Mouse (Mus musculus) megakaryocyte progenitor cell, adult 5-6 weeks (primary cell): Measurements from ENCODE around the gene Lrrn2. TPM values are rescaled to one million over a fixed set of nuclear protein-coding genes. Genes with fewer than 3 reads are reported as not detected.

ENCODE experiments used
- ATAC-seq: replicated peaks from 2 replicates; pipeline ENCODE4 v1.8.0; 2016; ENCODE audit warnings: mild to moderate bottlenecking, moderate TSS enrichment, inconsistent platforms; ENCODE audit not compliant: poor library complexity
- total RNA-seq, 2 experiments: library from RNA; stranded (forward) in 1 of 2; stranded (reverse) in 1 of 2; fragments of 157-497, 149-512 nt in 1 of 2; fragments of 200-1000 nt in 1 of 2; gene quantifications; 2 replicates each; pipeline versions ENCODE4 v1.2.3 to v1.2.4; 2015 to 2017

Lrrn2 gene
- total RNA-seq, 2 experiments from 2014 or later, result not detected

DNA sequence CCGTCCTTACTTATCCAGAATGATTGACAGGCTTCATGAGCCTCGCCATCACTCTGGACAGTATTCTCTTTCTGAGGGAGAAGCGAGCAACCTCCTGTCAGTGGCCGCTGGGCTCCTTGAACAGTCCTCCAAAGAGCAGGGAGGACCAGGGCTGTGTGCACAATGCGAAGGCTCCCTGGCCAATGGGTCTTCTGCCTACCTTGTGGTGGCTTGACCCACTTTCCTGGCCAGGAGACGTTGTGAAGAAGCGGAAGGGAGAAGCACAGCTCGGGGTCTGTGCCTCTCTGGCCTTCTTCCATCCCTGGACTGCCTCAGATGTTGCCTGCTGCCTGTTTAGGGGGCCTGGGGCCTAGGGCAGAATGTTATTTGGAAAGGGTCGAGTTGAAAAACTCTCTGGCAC is 1.8 kb downstream of the Lrrn2 start:
- ATAC-seq, result no peak

GRCm38 (mm10) chr1:132885701-132886100 is 5.6 kb downstream of the Lrrn2 start:
- no peak for ATAC-seq

DNA sequence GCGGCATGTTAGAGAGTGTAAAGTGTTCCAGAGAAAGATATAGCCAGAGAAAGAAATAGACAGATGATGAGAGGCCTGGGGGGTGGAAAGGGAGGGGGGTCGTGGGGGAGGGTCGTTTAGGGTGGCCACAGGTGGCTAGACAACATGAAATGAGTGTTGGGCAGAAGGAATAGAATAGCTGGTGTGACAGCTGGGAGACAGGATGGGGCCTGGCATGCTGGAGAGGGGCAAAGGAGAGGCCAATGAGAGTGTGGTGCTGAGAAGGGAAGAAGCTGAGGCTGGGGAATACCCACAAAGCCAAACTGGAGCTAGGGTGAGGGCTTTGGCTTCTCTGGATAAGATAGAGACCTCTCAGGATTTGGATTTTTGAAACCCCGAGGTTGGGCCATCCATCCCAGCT is 6.6 kb downstream of the Lrrn2 start:
- no peak for ATAC-seq

GRCm38 (mm10) chr1:132888811-132889210 is 8.7 kb downstream of the Lrrn2 start:
- no peak for ATAC-seq

- no peak for ATAC-seq
Measured at GRCm38 (mm10) chr1:132890161-132890794, 10.2 kb downstream of the Lrrn2 start.

DNA sequence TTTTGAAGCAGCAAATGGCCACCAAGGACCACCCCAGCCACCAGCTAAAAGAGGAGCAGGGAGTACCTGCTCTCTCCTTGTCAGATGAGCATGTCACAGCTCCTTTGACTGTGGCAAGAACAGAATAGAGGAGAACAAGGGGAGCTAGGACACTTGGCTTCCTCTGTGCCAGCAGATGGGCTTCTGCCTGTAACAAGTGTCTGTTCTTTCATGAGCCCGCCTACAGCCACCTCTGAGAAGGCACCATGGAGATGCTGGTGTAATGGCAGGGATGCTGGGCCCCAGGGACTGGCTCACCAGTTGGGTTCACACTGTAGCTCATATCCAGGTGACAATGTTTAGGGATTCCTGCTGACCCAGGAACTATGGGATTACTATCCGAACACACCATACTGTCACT is 12.0 kb downstream of the Lrrn2 start:
- no peak for ATAC-seq

DNA sequence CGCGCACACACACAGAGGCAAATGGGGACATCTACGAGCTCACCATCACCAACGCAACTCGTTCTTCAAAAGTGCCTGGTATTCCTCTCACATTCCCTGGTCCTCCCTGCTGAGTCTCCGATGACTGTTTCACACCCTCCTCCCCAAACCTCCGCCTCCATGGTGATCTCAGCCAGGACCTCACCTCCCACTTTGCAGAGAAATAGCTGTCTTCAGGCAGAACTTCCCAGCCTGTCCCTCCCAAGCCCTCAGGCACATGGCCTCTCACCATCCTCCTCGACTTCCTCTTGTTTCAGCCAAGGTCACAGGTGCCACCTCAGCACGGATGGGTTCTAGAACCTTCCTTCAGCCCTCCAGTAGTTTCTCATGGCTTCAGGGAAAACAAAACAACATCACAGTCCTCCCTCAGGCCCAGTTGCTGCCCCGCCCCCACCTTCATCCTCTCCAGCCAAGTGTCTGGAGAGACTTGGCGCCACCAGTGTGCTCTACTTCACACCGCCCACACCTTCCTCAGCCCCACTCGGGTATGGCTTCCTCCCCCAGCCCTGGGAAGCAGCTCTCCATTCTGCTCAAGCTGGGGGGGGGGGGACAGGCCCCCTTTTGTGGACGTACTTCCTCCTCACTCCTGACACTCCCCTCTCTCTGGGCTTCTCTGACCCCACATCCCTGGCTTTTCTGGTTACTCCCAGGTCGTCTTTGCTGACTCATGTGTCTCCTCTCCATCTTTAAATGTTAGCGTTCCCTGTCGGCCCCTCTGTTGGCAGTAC is 13.4 kb downstream of the Lrrn2 start:
- ATAC-seq, result no peak

DNA sequence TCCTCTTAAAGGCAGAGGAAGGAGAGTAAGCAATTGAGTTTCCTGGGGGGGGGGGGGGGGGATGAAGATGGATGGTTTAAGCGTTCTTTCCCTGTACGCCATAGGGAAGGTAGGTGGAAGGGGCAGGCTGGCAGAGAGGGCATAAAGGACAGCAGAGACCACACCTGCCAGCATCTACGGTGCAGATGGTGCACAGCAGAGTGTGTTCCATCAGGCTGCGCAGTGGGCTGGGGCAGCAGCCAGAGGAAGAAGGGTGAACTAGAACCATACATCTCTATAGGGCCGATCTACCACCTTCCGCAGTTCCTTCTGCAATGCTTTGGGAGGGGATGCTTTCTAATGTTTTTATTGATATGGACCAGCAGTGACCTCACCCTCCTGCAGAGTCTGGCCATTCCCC is 19.0 kb downstream of the Lrrn2 start:
- no peak for ATAC-seq

DNA sequence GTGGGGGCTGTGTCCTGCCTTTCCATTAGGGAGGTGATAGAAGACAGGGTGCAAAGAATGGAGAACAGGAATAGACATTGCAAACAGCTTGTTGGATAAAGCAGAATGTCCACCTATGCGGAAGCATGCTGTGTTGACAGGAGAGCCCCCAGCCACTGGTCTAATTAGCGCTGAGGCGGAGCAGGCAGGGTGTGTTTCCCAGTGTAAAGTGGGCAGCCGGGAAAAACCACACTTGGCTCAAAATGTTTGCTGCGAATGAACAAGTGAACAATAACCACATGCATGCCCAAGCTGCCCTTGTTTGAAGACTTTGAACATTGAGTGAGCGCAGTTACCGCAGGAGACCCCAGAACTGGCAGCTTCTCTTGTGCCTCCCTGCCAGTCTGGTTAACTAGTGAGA is 19.6 kb downstream of the Lrrn2 start:
- ATAC-seq, result no peak

DNA sequence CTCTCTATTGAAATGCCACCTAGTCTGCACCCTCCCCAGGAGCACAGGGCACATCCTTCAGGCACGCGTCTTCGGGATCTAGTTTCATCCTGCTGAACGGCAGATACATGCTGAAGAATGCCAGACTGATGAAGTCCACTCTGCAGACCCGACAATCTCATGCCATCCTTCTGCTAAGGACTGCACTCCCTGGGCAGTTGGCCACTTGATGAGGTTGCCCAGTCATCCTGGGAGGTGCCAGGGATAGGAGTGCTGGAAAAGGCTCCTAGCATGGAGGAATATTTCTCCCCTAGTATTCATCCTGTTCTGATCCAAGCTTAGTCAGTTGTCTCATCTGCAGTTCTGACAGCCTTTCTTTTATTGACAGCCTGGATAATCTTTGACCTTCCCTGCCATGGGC is 20.9 kb downstream of the Lrrn2 start:
- no peak for ATAC-seq

GRCm38 (mm10) chr1:132903519-132903918 is 23.4 kb downstream of the Lrrn2 start:
- ATAC-seq, result no peak

GRCm38 (mm10) chr1:132909090-132909489 is 29.0 kb downstream of the Lrrn2 start:
- ATAC-seq, result no peak

DNA sequence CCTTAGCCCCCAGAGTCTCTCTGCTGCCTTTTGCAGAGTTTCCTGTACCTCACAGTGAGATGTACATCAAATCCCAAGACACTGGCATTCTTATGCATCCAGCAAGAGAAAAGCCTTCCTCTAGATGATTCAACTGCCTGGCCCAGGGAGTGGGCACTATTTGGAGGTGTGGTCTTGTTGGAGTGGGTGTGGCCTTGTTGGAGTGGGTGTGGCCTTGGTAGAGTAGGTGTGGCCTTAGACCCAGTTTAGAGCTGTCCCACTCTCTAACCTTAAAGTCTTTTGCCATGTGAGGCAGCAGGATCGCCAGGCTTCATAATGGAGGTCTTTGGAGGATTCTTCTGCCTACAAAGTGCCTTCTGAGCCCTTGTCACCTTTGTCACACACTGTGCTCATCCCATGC is 29.9 kb downstream of the Lrrn2 start:
- no peak for ATAC-seq

DNA sequence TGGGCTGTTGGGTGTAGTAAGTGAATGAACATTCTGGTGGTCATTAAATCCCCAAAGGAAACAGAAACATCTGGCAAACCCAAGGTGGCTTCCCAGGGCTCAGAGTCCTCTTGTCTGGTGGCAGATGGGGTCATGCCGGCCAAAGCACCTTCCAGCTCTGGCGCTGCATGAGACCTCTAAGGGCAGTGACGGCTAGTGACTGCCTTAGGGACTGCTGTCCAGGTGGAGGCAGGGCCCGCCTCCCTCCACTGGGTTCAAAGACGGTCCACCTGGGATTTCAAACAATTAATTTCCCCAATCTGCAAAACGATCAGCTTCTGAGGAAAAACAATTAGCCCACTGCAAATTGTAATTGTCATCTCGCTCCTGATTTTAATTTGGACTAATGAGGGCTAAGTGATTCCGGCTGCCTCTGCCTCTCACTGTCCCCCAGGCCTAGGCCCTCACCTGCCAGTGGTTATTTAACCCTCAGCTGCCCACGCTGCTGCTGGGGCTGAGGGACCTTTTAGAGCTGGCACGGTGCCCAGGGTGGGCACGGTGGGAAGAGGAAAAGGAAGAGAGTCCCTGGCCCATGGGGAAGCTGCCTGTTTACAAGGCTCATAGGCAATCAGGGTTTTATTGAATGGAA is 30.5 kb downstream of the Lrrn2 start:
- no peak for ATAC-seq

GRCm38 (mm10) chr1:132915849-132916493 is 35.9 kb downstream of the Lrrn2 start:
- ATAC-seq, result no peak

DNA sequence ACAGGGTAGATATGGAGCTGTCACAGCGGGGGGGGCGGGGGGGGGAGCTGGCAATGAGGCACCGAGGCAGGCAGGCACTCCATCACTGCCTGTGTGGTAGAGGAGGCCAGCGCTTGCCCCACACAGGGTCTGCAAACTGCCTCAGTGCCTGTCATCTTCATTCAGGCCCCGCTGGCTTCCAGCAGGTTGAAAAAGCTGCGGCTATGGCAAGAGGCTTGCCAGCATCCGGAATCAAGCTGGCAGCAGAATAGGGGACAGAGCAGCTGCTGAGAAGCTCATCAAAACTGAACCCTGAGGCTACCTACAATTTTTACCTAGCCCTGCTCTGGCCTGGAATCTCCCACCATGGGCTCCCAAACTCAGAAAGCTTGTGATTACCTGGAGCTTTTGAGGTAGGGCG is 37.5 kb downstream of the Lrrn2 start:
- ATAC-seq, result no peak

DNA sequence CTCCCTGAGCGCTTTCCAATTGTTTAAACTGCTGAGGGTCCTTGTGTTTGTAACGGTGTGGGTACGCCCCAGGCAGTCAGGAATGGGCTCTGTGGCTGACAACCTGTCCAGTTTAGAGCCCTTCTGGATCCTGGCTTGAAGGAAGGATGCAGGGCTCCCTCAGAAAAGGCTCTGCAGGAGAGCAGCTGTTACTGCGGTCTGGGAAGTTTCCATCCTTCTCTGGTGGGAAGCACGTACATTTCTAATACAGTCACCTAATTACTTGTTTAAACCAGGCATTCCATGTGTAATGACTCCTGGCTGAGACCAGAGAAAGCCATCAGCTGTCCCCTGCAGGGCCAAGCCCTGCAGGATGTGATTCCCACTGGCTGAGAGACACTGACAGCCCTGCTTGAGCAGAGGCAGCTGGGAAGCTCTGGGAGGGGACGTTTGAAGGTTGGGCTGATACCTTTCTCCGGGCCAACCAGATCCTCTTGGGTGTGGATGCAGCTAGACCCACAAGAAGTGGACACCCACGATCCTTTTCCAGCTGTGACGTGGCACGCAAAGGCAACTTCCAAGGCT is 38.1 kb downstream of the Lrrn2 start:
- ATAC-seq, result no peak

- no peak for ATAC-seq
Measured at GRCm38 (mm10) chr1:132919258-132919657, 39.2 kb downstream of the Lrrn2 start.

- ATAC-seq, result no peak
Measured at GRCm38 (mm10) chr1:132921071-132921470, 41.0 kb downstream of the Lrrn2 start.

DNA sequence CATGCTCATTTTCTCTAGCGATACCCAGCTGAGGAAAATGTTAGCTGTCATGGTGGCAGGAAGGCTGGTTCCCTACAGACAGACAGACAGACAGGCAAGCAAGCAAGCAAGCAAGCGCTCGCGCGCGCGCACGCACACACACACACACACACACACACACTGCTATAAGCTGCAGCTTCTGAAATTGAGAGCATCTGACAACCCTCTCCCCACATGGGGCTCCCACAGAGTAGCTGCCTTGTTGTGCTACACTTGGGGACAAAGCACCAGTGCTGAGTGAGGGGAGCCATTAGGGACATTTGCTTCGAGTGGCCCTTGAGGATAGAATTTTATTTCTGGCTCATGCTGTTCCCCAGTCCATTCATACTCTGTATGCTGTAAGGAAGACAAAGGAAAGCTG is 42.2 kb downstream of the Lrrn2 start:
- no peak for ATAC-seq

GRCm38 (mm10) chr1:132925270-132925669 is 45.2 kb downstream of the Lrrn2 start:
- ATAC-seq, result no peak
